Mouse (Mus musculus): ENCODE measurements around the gene Hmga1. TPM values are rescaled to one million over a fixed set of nuclear protein-coding genes. Genes with fewer than 3 reads are reported as not detected.

The Hmga1 gene
- total RNA-seq, 2 experiments from 2014 or later: 47.3 to 52.7 TPM

DNA sequence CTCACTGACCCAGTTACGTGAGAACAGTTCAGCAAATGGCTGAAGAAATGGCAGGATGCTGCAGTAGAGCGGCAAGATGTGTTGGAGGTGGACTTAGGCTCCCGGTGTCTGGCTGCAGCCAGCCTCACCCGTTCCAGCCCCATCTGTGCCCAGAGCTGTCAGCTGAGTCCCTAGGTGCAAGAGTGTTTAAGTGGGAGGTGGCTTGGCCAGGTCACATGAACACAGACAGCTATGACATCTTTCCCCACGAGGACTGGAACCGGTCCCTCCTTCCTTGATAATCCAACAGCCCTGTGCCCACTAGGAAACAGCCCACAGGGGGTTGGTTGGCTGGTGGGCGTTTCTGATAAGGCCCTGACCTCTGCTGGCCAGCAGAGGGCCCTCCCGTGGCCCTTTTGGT lies 28.3 kb upstream of the Hmga1 start:
- no peak for DNase-seq

DNA sequence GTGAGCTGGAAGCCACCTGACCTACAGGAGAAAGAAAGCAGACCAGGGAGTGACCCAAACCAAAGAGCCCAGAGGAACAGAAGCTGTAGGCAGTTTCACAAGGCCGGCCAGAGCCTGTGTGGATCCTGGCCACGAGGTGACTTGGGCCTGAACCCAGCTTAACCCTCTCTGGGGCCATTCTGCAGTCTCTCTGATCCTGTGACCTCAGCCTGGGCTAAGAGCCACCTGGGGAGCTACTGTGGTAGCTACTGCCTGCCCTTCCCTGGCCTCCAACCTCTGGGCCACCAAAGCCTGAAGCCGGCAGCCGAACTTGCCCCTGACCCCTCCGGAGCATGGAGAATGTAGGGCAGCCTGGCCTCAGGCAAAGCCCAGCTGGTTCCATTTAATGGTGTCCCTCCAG lies 27.5 kb upstream of the Hmga1 start:
- no peak for DNase-seq

DNA sequence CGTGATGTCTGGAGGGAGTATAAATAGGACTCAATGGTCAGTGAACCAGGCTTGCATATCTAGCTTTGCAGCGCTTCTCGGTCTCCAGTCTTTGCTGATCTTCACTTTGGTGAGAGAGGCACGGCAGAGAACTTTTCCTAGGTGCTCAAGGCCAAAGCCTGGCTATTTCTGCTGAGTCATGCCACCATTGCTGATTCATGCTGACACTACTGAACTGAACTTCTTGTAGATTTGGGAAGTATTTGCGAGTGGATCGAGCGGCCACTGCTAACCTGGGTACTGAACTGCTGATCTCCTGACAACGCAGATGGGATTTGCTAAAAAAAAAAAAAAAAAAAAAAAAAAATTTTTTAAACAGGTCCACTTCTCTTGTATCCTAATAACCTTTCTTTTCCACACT lies 24.2 kb upstream of the Hmga1 start:
- DNase-seq: no peak

DNA sequence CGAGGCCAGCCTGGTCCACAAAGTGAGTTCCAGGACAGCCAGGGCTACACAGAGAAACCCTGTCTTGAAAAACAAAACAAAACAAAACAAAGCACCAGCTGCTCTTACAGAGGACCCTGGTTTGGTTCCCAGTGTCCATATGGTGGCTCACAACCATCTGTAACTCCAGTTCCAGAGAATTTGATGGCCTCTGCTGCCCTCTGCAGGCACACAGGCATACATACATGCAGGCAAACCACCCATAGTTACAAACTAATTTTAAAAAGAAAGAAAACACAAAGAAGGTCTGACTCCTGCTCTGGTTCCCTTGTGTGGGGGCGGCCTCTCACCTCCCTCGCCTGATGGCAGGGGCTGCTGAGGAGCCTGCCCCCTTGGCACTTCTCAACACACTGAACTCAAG lies 22.9 kb upstream of the Hmga1 start:
- DNase-seq: no peak

DNA sequence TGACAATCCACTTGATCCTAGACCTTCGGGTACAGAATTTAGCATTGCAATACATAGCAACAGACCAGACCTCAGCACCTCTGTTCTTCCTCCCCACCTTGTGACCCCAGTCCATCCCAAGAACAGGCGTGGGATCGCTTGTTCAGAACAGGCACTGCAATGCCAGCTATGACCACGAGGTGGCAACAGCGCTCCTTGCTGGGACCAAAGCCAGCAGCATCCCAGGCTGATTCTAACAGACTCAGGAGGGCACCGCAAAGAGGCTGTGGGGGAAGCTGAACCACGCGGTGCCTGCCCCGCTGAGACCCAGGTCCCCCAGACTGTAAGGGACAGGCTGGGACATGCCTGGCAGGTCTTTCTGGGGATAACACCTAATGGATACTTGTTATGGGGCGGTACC lies 21.6 kb upstream of the Hmga1 start:
- peak; percentile 82 to 95 for DNase-seq

DNA sequence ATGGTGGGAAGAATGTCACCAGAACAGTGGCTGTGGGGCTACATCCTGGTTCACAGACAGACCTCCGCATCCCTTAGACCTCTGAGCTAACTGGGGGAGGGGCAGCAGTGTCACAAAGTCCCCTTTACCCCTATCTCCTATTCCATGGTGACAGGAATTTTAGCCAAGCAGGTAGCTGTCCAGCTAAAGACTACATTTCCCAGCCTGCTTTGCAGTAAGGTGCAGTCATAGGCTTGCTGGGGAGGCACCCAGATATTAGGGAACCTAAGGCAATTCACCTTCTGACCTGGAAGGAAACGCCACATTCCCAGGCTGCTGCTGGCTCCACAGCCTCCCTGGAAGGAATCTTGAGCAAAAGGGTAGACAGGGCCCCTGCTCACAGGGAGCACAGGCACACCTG lies 15.0 kb upstream of the Hmga1 start:
- no peak for DNase-seq

- no peak for DNase-seq
Observed at GRCm38 (mm10) chr17:27541984-27542383, 14.3 kb upstream of the Hmga1 start.

DNA sequence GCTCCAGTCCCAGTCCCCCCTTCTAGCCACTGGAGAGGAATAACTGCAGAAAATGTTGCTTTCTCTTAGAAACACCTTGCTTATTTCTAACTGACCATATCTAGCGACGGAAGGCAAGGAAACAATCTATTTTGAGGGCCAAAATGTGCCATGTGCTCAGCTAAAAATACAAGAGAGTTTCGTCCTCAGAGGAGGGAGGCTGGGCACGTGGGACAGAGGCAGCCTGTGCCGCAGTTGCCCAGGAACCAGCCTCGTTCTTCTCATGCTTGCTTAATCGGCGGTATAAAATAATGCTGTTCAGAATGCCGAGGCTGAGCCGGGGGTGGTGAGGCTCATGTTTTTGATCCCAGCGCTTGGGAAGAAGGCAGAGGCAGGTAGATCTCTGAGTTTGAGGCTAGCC lies 11.7 kb upstream of the Hmga1 start:
- no peak for DNase-seq

DNA sequence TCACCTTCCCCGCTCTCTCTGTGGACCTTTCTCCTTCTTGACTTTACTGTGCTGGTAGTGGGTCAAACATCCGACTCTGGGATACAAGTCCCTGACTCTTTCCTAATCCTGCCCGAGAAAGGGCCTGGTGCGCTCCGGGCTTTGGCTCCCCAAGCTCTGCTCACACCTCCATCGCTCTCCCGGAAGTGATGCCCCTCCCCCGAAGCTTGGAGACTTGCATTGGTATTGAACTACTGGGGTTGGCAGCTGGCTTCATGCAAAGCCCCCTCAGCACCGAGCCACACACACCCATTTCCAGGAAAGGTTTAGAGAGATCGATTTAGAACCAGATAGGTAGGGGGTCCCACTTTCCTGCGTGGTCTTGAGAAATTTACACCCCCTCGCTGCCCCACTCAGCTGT lies 10.3 kb upstream of the Hmga1 start:
- no peak for DNase-seq

DNA sequence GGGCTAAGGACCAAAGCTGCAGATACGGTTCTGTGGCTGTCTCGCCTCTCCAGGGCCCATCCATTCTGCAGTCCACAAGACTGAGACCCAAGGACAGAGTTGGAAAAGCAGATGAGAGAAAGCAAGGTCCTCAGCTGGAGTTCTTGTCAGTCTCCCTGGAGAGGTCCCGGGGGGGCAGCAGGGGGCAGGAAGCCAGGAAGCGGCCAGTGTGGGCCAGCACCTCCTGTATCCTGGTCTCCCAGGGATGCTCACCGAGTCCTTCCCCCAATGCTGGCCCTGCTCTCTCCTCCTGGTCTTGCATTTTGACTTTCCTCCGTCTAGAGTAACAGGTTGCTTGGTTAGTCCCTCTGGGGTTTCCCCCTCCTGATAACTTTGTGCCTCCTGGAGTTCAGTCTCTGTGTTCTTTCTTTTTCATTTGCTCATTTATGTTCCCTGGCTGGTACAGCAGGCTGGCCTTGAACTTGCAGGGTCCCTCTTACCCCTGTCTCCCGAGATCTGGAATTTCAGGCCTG lies 9.7 kb upstream of the Hmga1 start:
- DNase-seq: no peak

GRCm38 (mm10) chr17:27547253-27547868 lies 8.9 kb upstream of the Hmga1 start:
- DNase-seq: peak; percentile 56 to 78

GRCm38 (mm10) chr17:27549234-27549633 lies 7.1 kb upstream of the Hmga1 start:
- DNase-seq: peak; percentile 48 to 63

GRCm38 (mm10) chr17:27551393-27551940 lies 4.8 kb upstream of the Hmga1 start:
- DNase-seq: peak in 1 of 2 experiments; percentile 4

GRCm38 (mm10) chr17:27552215-27553201 lies 3.8 kb upstream of the Hmga1 start:
- peak; percentile 52 to 66 for DNase-seq

- peak in 1 of 2 experiments; percentile 21 for DNase-seq
Observed at GRCm38 (mm10) chr17:27554062-27554960, 2.0 kb upstream of the Hmga1 start.

GRCm38 (mm10) chr17:27555075-27555511 lies 1.2 kb upstream of the Hmga1 start:
- no peak for DNase-seq

DNA sequence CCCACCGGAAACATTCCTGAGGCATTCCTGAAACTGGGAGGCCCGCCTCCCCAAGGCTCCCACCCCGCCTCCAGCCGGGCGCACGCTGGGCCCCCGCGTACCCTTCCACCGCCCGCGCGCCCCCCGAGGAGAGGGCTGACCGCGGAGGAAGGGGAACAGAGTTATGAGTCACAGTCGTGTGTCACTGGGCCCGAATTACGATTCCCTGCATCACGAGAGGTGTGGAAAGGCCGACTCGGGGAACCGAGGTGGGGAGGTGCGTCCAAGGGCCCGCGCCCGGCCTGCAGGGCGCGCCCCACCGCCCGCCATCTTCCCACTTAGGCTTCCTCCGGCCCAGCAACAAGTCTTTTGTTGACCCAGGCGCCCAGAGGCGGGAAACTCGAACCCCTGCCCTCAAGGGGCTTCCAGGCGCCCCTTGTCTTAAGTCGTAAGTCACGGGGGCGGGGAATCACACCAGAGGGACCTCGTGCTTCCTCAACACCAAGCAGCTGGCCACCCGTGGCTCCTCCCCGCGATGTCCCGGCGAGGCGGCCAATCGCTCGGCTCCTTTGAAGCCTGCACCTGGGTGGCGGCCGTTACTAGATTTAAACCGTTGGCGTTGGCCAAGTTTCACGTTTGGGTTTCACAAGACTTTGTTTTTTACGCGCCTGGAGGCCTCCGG lies 655 bp upstream of the Hmga1 start:
- peak; percentile 60 to 71 for DNase-seq

GRCm38 (mm10) chr17:27557181-27557926 lies 1.1 kb downstream of the Hmga1 start:
- DNase-seq: no peak

- DNase-seq: no peak
Observed at GRCm38 (mm10) chr17:27557927-27558661, 1.8 kb downstream of the Hmga1 start.

DNA sequence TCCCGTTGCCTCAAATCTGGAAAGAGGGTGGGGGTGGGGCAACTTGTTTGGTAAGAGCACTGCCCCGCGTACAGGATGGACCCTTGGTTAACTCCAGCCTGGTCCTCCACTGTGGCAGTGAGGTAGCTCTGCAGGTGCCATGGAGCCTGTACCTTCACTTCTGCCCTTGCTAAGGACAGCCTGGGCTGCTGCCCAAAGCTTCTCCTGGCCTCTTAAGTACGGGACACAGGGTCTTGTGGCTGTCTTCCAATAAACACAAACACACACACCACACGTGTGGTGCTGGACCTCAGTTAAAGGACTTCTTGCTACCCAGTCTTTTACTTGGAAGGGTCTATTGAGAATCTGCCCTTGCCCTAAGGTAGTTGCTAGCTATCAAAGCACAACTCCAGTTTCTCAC lies 2.5 kb downstream of the Hmga1 start:
- DNase-seq: no peak
